Mouse (Mus musculus) G1E (cell line): Measurements from ENCODE around the gene Bpifb1. TPM values are rescaled to one million over a fixed set of nuclear protein-coding genes. Genes with fewer than 3 reads are reported as not detected.
"Not testable (repeated sequence)": the region's sequence is repeated elsewhere in the genome, so short reads cannot be mapped to it uniquely, and the experiment has no call there.

Source experiments
- ATAC-seq: 2 replicates; pipeline ENCODE4 v1.8.0; 2016; ENCODE audit warnings: mild to moderate bottlenecking; ENCODE audit not compliant: insufficient number of reproducible peaks, poor library complexity, low FRiP score, severe bottlenecking; ENCODE audit errors: extremely low read depth
- DNase-seq: peaks from one replicate; pipeline ENCODE4 v3.0.0; 2012; ENCODE audit warnings: low spot score
- H3K27me3 ChIP-seq: 2 replicates; pipeline ENCODE4 v1.6.1; 2012; ENCODE audit warnings: mild to moderate bottlenecking, low read length, inconsistent platforms; ENCODE audit not compliant: insufficient read depth
- H3K36me3 ChIP-seq: replicated peaks from 2 replicates; pipeline ENCODE3; 2012; ENCODE audit warnings: mild to moderate bottlenecking, inconsistent platforms
- H3K4me1 ChIP-seq: 2 replicates; pipeline ENCODE4 v1.6.1; 2012; ENCODE audit warnings: low read depth, low read length, inconsistent platforms, mixed read lengths; ENCODE audit not compliant: insufficient read depth
- H3K4me3 ChIP-seq: 2 replicates; pipeline ENCODE4 v1.5.1; 2012; ENCODE audit warnings: low read depth, mild to moderate bottlenecking, inconsistent platforms, low read length, moderate library complexity, mixed read lengths
- H3K9me3 ChIP-seq: replicated peaks from 2 replicates; pipeline ENCODE4 v1.6.1; 2012; ENCODE audit warnings: inconsistent platforms
- CTCF ChIP-seq: IDR thresholded peaks from 2 replicates; pipeline ENCODE4 v1.5.1; 2012; ENCODE audit warnings: low read depth, low read length, inconsistent platforms, mixed read lengths
- GATA1 ChIP-seq: IDR thresholded peaks from 2 replicates; pipeline ENCODE4 v1.6.1; 2012; ENCODE audit warnings: borderline replicate concordance, low read length, inconsistent platforms, mixed read lengths
- GATA2 ChIP-seq: IDR thresholded peaks from 2 replicates; pipeline ENCODE4 v1.6.1; 2012; ENCODE audit warnings: low read depth, low read length, inconsistent platforms, borderline replicate concordance
- POLR2AphosphoS5 ChIP-seq: IDR thresholded peaks from 2 replicates; pipeline ENCODE4 v1.6.1; 2012; ENCODE audit warnings: low read depth, low read length, inconsistent platforms; ENCODE audit not compliant: insufficient replicate concordance
- TAL1 ChIP-seq: conservative IDR thresholded peaks from 2 replicates; pipeline ENCODE4 v1.6.1; 2012; ENCODE audit warnings: low read depth, low read length, inconsistent platforms, mixed read lengths
- polyA plus RNA-seq: library from polyadenylated mRNA; stranded (reverse); fragments of >175 nt; gene quantifications from 2 replicates; pipeline ENCODE4 v1.2.3, GENCODE M21; 2012
- total RNA-seq, 2 experiments: library from RNA; stranded (forward) in 1 of 2; stranded (reverse) in 1 of 2; fragments of 200-1000 nt in 1 of 2; fragments of >200 nt in 1 of 2; fragmentation: Nextera tagmentation in 1 of 2; gene quantifications; 2 replicates each; pipeline ENCODE4 v1.2.3; 2014 to 2017

Gene Bpifb1
- total and polyA plus RNA-seq, 3 experiments: 0.05 TPM; not detected in 2

DNA sequence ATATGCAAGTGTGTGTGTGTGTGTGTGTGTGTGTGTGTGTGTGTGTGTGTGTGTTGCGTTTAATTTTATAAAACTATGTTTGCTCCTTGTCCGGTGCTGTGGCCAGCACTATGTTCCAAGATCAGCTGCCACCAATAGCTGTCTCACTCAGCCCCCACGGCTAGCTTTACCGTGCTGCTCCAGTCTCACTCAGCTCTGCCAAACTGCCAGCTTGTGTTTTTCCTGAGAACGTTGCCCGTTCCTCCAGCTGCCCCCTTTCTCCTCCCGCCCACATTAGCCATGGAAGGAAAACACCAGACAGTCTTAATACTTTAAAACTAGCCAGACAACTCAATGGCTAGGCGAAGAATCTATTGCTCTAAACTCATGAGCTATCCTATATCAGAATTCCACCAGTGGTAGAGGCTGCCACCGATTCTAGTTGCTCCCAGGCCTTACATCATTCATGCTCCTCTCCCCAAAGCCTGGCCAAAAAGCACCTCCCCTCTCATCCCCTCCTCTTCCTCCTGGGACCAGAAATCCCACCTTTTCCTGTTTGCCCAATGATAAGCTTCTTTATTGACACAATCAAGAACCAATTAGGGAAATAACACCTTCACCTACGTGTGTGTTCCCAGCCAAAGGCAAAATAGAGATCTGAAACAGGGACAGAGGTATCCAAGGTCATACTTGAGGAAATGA, 52.9 kb downstream of the Bpifb1 start:
- ATAC-seq (no peak), DNase-seq (no peak)
- no peaks in the 10 kb centered on the region for H3K4me1 ChIP-seq
- peaks cover 10% of the 10 kb centered on the region for H3K27me3 ChIP-seq
- no peak overlapping the region for H3K4me3 ChIP-seq
- H3K9me3 ChIP-seq: peaks cover 4% of the 10 kb centered on the region; the same call in 1 of the 2 replicates
- no peaks in the 10 kb centered on the region for H3K36me3 ChIP-seq
- TF ChIP-seq GATA1: no peak
- TF ChIP-seq POLR2AphosphoS5: no peak
- no peak for TF ChIP-seq TAL1
- no peak for TF ChIP-seq GATA2
- TF ChIP-seq CTCF: no peak

DNA sequence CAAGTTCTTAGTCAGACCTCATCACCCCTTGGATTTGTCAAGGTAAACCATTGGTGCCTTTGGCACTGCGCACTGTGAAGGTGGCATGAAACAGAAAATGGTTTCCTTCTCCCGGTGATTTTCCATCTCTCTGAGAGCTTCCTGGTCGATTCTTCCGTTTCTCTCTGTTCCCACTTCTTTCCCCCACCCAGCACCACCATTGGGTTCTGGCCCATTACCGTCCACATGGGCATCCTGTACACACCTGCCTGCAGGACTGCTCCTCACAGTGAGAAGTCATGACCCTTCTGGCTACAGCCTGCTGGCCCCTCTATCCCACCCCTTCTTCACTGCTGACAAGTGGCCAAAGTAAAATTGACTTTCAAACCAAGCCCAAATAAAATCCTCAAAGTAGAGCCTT, 54.7 kb downstream of the Bpifb1 start:
- DNase-seq (no peak), ATAC-seq (no peak)
- H3K4me3 ChIP-seq: no peak overlapping the region
- H3K9me3 ChIP-seq: peaks cover 4% of the 10 kb centered on the region; the same call in 1 of the 2 replicates
- H3K27me3 ChIP-seq: peaks cover under 1% of the 10 kb centered on the region; the same call in 1 of the 2 replicates
- H3K36me3 ChIP-seq: no peaks in the 10 kb centered on the region
- no peaks in the 10 kb centered on the region for H3K4me1 ChIP-seq
- TF ChIP-seq GATA2: no peak
- no peak for TF ChIP-seq POLR2AphosphoS5
- no peak for TF ChIP-seq GATA1
- TF ChIP-seq TAL1: no peak
- no peak for TF ChIP-seq CTCF

DNA sequence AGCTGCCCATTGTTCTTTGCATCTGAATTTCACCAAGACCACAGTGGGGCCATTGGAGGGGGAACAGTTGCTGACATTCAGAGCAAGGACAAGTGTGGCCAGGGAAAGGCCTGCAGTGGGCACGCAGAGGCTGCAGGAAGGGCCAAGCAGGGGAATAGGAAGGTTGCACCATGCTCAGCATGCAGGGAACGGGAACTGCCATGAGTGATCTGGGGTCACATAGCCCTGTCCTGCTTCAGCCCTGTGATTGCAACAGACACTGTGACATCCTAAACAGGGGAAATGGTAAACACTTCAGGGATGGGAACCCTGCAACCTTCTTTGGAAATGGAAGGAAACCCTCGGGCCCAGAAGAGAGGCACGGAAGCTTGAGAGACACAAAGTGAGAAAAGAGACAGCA, 64.6 kb downstream of the Bpifb1 start:
- ATAC-seq, H3K4me3 ChIP-seq, DNase-seq, H3K9me3 ChIP-seq, H3K27me3 ChIP-seq, H3K36me3 ChIP-seq, H3K4me1 ChIP-seq: not testable (repeated sequence)

DNA sequence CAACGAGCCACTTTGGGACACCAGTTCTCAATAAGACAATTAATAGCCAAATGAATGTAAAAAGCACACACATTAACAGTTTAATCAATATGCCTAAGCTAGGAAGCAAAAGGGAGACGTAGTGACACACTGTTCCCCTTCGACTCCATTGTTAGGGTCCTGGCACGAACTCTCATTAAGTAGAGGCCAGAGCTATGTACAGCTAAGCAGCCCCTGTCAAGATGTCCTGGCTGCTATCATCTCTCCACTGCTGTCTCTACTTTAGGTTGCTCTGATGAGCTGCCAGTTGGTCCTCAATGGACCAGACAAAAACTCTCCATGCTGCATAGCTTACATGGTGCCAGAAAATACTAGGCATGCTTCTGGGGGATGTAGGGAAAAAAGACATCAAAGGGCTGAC, 65.2 kb downstream of the Bpifb1 start:
- H3K4me3 ChIP-seq: no peak overlapping the region
- no peak for TF ChIP-seq TAL1
- TF ChIP-seq POLR2AphosphoS5: no peak
- TF ChIP-seq CTCF: no peak
- no peak for TF ChIP-seq GATA1
- no peak for TF ChIP-seq GATA2
- DNase-seq: no peak
- no peaks in the 10 kb centered on the region for H3K36me3 ChIP-seq
- ATAC-seq: no peak
- no peaks in the 10 kb centered on the region for H3K4me1 ChIP-seq
- H3K9me3 ChIP-seq: no peaks in the 10 kb centered on the region
- H3K27me3 ChIP-seq: no peaks in the 10 kb centered on the region

DNA sequence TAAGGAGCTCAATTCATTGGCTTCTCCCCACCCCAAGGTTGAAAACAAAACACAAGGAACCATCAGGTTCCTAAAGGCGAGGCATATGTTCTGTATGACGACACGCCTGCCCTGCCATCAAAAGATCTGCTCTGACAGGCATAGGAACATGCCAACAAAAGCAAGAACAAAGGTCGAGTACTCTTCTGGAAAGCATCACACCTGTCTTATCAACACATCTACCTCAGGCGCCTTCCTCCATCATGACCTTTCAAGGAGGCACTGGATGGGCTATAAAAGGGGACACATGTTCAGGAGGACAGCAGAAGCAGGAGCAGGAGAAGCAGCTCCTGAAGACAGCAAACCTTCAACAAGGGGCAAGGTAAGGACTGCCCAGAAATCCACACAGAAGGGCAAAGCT, 66.9 kb downstream of the Bpifb1 start, which contains the start of gene Bpifb9a:
TSS of gene Bpifb9a (plus strand) at position 301 of the 400 bp plus-strand sequence.
- DNase-seq, H3K4me3 ChIP-seq, H3K36me3 ChIP-seq, H3K9me3 ChIP-seq, H3K4me1 ChIP-seq, ATAC-seq, H3K27me3 ChIP-seq: not testable (repeated sequence)

DNA sequence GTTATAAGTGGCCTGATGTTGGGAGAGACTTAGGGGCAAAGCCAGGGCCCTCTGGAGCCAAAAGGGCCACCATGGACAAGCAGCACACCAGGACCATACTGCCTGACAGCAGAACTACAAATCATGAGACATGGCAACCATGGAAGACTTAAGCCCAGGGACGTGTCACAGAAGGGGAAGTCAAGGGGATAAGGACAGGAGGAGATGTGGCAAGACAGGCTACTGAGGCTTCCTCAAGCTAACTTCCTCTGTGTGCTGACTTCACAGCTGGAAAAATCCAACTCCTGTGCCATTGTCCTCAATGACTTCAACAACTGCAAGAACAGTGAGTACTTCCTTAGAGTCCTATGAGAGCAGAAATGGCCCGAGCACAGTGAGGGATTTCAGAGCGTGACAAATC, 73.8 kb downstream of the Bpifb1 start:
- ATAC-seq, DNase-seq, H3K4me1 ChIP-seq, H3K36me3 ChIP-seq, H3K27me3 ChIP-seq, H3K9me3 ChIP-seq, H3K4me3 ChIP-seq: not testable (repeated sequence)

Other genes starting within 250 kb of the Bpifb1 start
- gene Bpifa6, start 215.9 kb upstream of the Bpifb1 start, total RNA-seq (2014; fragmentation: Nextera tagmentation): not detected in 2 replicates
- gene Bpifa6, start 215.9 kb upstream of the Bpifb1 start, total RNA-seq (2017): not detected in 2 replicates
- gene Bpifa6, start 215.9 kb upstream of the Bpifb1 start, polyA plus RNA-seq: not detected in 2 replicates
- not detected in 2 replicates for gene Bpifa2, start 182.6 kb upstream of the Bpifb1 start, total RNA-seq (2014; fragmentation: Nextera tagmentation)
- gene Bpifa2, start 182.6 kb upstream of the Bpifb1 start, total RNA-seq (2017): 0.49 TPM in 1 of 2 replicates, not detected in the other
- gene Bpifa2, start 182.6 kb upstream of the Bpifb1 start, polyA plus RNA-seq: not detected in 2 replicates
- gene Bpifa3, start 60.5 kb upstream of the Bpifb1 start, total RNA-seq (2014; fragmentation: Nextera tagmentation): not detected in 2 replicates
- gene Bpifa3, start 60.5 kb upstream of the Bpifb1 start, total RNA-seq (2017): not detected in 2 replicates
- not detected in 2 replicates for gene Bpifa3, start 60.5 kb upstream of the Bpifb1 start, polyA plus RNA-seq
- not detected in 2 replicates for gene Bpifa1, start 47.9 kb upstream of the Bpifb1 start, total RNA-seq (2014; fragmentation: Nextera tagmentation)
- not detected in 2 replicates for gene Bpifa1, start 47.9 kb upstream of the Bpifb1 start, total RNA-seq (2017)
- not detected in 2 replicates for gene Bpifa1, start 47.9 kb upstream of the Bpifb1 start, polyA plus RNA-seq
- gene Bpifa5, start 28.2 kb upstream of the Bpifb1 start, total RNA-seq (2014; fragmentation: Nextera tagmentation): not detected in 2 replicates
- not detected in 2 replicates for gene Bpifa5, start 28.2 kb upstream of the Bpifb1 start, total RNA-seq (2017)
- not detected in 2 replicates for gene Bpifa5, start 28.2 kb upstream of the Bpifb1 start, polyA plus RNA-seq
- not detected in 2 replicates for gene Bpifb5, start 32.9 kb downstream of the Bpifb1 start, total RNA-seq (2014; fragmentation: Nextera tagmentation)
- gene Bpifb5, start 32.9 kb downstream of the Bpifb1 start, total RNA-seq (2017): 0.11 TPM in 1 of 2 replicates, not detected in the other
- gene Bpifb5, start 32.9 kb downstream of the Bpifb1 start, polyA plus RNA-seq: not detected in 2 replicates
- not detected in 2 replicates for gene Bpifb9a, start 67.0 kb downstream of the Bpifb1 start, total RNA-seq (2014; fragmentation: Nextera tagmentation)
- 0.22 TPM in 1 of 2 replicates, not detected in the other for gene Bpifb9a, start 67.0 kb downstream of the Bpifb1 start, total RNA-seq (2017)
- not detected in 2 replicates for gene Bpifb9a, start 67.0 kb downstream of the Bpifb1 start, polyA plus RNA-seq
- gene Bpifb9b, start 116.4 kb downstream of the Bpifb1 start, total RNA-seq (2014; fragmentation: Nextera tagmentation): not detected in 2 replicates
- not detected in 2 replicates for gene Bpifb9b, start 116.4 kb downstream of the Bpifb1 start, total RNA-seq (2017)
- gene Bpifb9b, start 116.4 kb downstream of the Bpifb1 start, polyA plus RNA-seq: not detected in 2 replicates
- 20.0 and 24.8 TPM in 2 replicates for gene Cdk5rap1, start 182.2 kb downstream of the Bpifb1 start, total RNA-seq (2014; fragmentation: Nextera tagmentation)
- gene Cdk5rap1, start 182.2 kb downstream of the Bpifb1 start, total RNA-seq (2017): 21.7 and 21.8 TPM in 2 replicates
- gene Cdk5rap1, start 182.2 kb downstream of the Bpifb1 start, polyA plus RNA-seq: 0.81 and 1.2 TPM in 2 replicates
- not detected in 2 replicates for gene Snta1, start 217.3 kb downstream of the Bpifb1 start, total RNA-seq (2014; fragmentation: Nextera tagmentation)
- gene Snta1, start 217.3 kb downstream of the Bpifb1 start, total RNA-seq (2017): not detected in 2 replicates
- not detected in 2 replicates for gene Snta1, start 217.3 kb downstream of the Bpifb1 start, polyA plus RNA-seq
- 29.8 and 34.6 TPM in 2 replicates for gene Cbfa2t2, start 245.7 kb downstream of the Bpifb1 start, total RNA-seq (2014; fragmentation: Nextera tagmentation)
- gene Cbfa2t2, start 245.7 kb downstream of the Bpifb1 start, total RNA-seq (2017): 13.4 and 13.7 TPM in 2 replicates
- gene Cbfa2t2, start 245.7 kb downstream of the Bpifb1 start, polyA plus RNA-seq: 7.3 and 7.8 TPM in 2 replicates